Mouse (Mus musculus) limb, embryonic 14.5 days (tissue): Measurements from ENCODE around the gene Ptk7. TPM values are rescaled to one million over a fixed set of nuclear protein-coding genes. Genes with fewer than 3 reads are reported as not detected.

Experiments
- ATAC-seq: fragments of 200-750 bp; cut with Nextera tagmentation; 2 replicates; pipeline ENCODE4 v1.8.0; 2017; ENCODE audit warnings: low read depth, moderate number of reproducible peaks, moderate TSS enrichment; ENCODE audit not compliant: low FRiP score
- DNase-seq: peaks from one replicate; pipeline ENCODE4 v3.0.0-alpha.2; 2015; ENCODE audit warnings: low spot score
- H3K27ac ChIP-seq: fragments of 300-500 bp; sonication (generic); replicated peaks from 2 replicates; pipeline ENCODE4 v1.5.1; 2014; ENCODE audit warnings: low read depth, mild to moderate bottlenecking, low read length, moderate library complexity, mixed read lengths
- H3K27me3 ChIP-seq: fragments of 300-500 bp; sonication (generic); 2 replicates; pipeline ENCODE4 v1.6.1; 2014; ENCODE audit warnings: low read length, mixed read lengths; ENCODE audit not compliant: control insufficient read depth, insufficient read depth
- H3K36me3 ChIP-seq: fragments of 300-500 bp; sonication (generic); 2 replicates; pipeline ENCODE4 v1.6.1; 2014; ENCODE audit warnings: mild to moderate bottlenecking, low read length, moderate library complexity, mixed read lengths; ENCODE audit not compliant: control insufficient read depth, insufficient read depth
- H3K4me1 ChIP-seq: fragments of 300-500 bp; sonication (generic); 2 replicates; pipeline ENCODE4 v1.6.1; 2014; ENCODE audit warnings: antibody characterized with exemption, low read length, mixed read lengths; ENCODE audit not compliant: control insufficient read depth, insufficient read depth
- H3K4me2 ChIP-seq: fragments of 300-500 bp; sonication (generic); replicated peaks from 2 replicates; pipeline ENCODE4 v1.6.1; 2014; ENCODE audit warnings: low read depth, mild to moderate bottlenecking, low read length, moderate library complexity; ENCODE audit not compliant: severe bottlenecking
- H3K4me3 ChIP-seq: fragments of 300-500 bp; sonication (generic); replicated peaks from 2 replicates; pipeline ENCODE4 v1.5.1; 2014; ENCODE audit warnings: low read length
- H3K9ac ChIP-seq: fragments of 300-500 bp; sonication (generic); 2 replicates; pipeline ENCODE4 v1.6.1; 2014; ENCODE audit warnings: mild to moderate bottlenecking, low read depth, low read length, moderate library complexity; ENCODE audit not compliant: severe bottlenecking
- H3K9me3 ChIP-seq: fragments of 300-500 bp; sonication (generic); 2 replicates; pipeline ENCODE4 v1.6.1; 2016; ENCODE audit warnings: low read length; ENCODE audit not compliant: control insufficient read depth
- POLR2A ChIP-seq: fragments of 200-500 bp; IDR thresholded peaks from 2 replicates; pipeline ENCODE4 v1.8.0; 2012; ENCODE audit warnings: inconsistent platforms, mild to moderate bottlenecking, moderate library complexity, borderline replicate concordance; ENCODE audit not compliant: insufficient read depth, insufficient read length; ENCODE audit errors: extremely low read depth
- WGBS: fragments of 180-500 bp; shearing (Covaris S2); extraction: QIAGEN DNeasy Blood & Tissue Kit; methylation state at CpG from one replicate; pipeline ENCODE4 v1.1.7; 2014; 5-methylcytosine and 5-hydroxymethylcytosine counted together
- polyA plus RNA-seq, 2 experiments: library from polyadenylated mRNA; depleted of rRNA in 1 of 2; stranded (reverse) in 1 of 2; unstranded in 1 of 2; fragments of >200 nt; fragmentation: Nextera tagmentation in 1 of 2; extraction: Ambion mirVana in 1 of 2; gene quantifications; 2 replicates each; pipeline versions ENCODE4 v1.2.1 to v1.2.3; 2012 to 2014

Gene Ptk7
- polyA plus RNA-seq, 2 experiments: 73.8 to 89.4 TPM

- under 1% methylated on average over 11 of the region's 11 CpGs for WGBS
- DNase-seq: peak; percentile 56
- H3K27me3 ChIP-seq: no peaks in the 10 kb centered on the region
- peak overlapping the region; percentile 89 for H3K27ac ChIP-seq
- peak; percentile 7; the same call in 1 of the 2 replicates for ATAC-seq
- no peak for TF ChIP-seq POLR2A
- H3K9me3 ChIP-seq: no peaks in the 10 kb centered on the region
- peaks cover 8% of the 10 kb centered on the region for H3K36me3 ChIP-seq
- peak overlapping the region; percentile 90 for H3K4me2 ChIP-seq
- H3K4me3 ChIP-seq: peak overlapping the region; percentile 99
- H3K4me1 ChIP-seq: peaks cover 30% of the 10 kb centered on the region
- peak overlapping the region; percentile 57 for H3K9ac ChIP-seq
These were observed 72.7 kb downstream of the Ptk7 start for GRCm38 (mm10) chr17:46556584-46556945.

DNA sequence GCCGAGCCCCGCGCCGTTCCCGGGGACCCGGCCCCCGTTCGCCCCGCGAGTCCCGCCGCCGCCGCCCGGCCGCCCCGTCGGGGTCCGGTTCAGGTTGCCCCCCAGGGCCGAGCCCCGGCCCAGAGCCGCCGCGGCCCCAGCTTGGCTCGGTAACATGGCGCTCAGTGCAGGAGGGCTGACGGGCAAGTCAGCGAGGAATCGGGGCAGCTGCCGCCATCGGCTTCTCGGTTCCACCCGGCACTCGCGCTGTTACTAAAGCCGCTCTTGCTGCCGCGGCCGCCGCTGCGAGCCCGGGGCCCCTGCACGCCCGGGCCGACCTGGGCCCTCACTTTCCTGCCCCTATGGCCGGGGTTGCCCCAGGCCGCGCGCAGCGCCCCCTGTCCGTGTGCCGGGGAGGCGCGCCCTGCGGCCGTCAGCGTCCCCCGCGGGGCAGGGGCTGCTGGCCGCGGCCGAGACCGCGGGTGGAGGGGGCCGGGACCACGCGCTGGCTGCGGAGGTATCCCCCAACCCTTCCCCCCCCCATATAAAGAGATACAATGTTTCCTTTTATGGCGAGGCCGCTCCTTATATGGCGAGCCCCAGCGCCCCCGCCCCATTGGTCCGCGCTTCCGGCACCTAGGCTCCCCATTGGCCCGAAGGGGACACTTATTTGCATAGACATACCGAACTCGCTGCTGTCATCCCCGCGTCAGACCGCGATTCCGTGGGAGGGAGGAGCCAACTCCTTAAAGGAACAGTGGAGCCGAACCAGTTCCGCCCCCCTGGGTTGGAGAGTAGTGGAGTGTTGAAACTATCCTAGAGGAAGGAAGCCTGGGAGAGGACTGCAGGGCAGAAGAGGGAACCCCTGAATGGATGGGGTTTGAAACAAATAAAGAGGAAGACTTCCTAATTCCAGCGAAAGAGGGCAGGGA lies 73.4 kb downstream of the Ptk7 start, which contains the start of gene Srf:
Srf (minus strand) TSS at position 503 of the 911 bp plus-strand sequence.
- Histone ChIP-seq H3K4me1 (peaks cover 30% of the 10 kb centered on the region), H3K4me3 (peak within 1 kb of the TSS; percentile 99), H3K4me2 (peak within 1 kb of the TSS; percentile 90), H3K9ac (peak within 1 kb of the TSS; percentile 97), H3K9me3 (no peaks in the 10 kb centered on the region), H3K27ac (peak within 1 kb of the TSS; percentile 89), H3K36me3 (peaks cover 15% of the 10 kb centered on the region), H3K27me3 (no peaks in the 10 kb centered on the region)
- under 1% methylated on average over 44 of the region's 87 CpGs for WGBS
- 0 out of 2 replicates have a peak, but pooled peaks have one; percentile 11 for TF ChIP-seq POLR2A
- peak; percentile 98 for DNase-seq
- ATAC-seq: peak; percentile 94

GRCm38 (mm10) chr17:46554977-46555672 lies 74.2 kb downstream of the Ptk7 start:
- Histone ChIP-seq H3K4me2 (peak overlapping the region; percentile 90), H3K4me3 (peak overlapping the region; percentile 99), H3K4me1 (peaks cover 30% of the 10 kb centered on the region), H3K27ac (peak overlapping the region; percentile 77), H3K27me3 (no peaks in the 10 kb centered on the region), H3K9ac (peak overlapping the region; percentile 97), H3K36me3 (peaks cover 23% of the 10 kb centered on the region), H3K9me3 (no peaks in the 10 kb centered on the region)
- ATAC-seq (no peak), DNase-seq (no peak)
- under 1% methylated on average over 65 of the region's 75 CpGs for WGBS
- TF ChIP-seq POLR2A: no peak

DNA sequence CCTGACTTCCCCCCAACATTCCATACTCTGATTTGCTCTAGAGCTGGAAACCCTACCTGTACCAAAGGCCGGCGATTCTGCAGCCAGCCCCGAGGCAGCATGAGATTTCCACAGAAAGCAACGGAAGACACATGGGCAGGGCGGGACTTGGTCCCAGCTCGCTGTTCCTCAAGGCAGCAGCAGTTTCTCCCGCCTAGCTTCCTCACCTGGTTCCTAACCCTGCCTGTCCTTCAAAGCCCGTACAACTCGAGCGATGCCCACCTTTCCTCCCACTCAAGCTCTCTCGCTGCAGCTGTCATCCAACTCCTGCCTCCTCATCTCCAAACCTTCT lies 74.7 kb downstream of the Ptk7 start:
- Histone ChIP-seq H3K36me3 (peaks cover 28% of the 10 kb centered on the region), H3K4me2 (peak overlapping the region; percentile 90), H3K9ac (peak overlapping the region; percentile 97), H3K9me3 (no peaks in the 10 kb centered on the region), H3K4me1 (peaks cover 30% of the 10 kb centered on the region), H3K4me3 (peak overlapping the region; percentile 99), H3K27me3 (no peaks in the 10 kb centered on the region), H3K27ac (peak overlapping the region; percentile 77; the same call in 1 of the 2 replicates)
- no peak for TF ChIP-seq POLR2A
- DNase-seq: no peak
- under 1% methylated on average over 11 of the region's 11 CpGs for WGBS
- ATAC-seq: no peak

- no peaks in the 10 kb centered on the region for H3K27me3 ChIP-seq
- no peak overlapping the region for H3K9ac ChIP-seq
- DNase-seq (no peak), ATAC-seq (no peak)
- no peak overlapping the region for H3K27ac ChIP-seq
- peaks cover 33% of the 10 kb centered on the region for H3K36me3 ChIP-seq
- TF ChIP-seq POLR2A: no peak
- peaks cover 30% of the 10 kb centered on the region for H3K4me1 ChIP-seq
- no peaks in the 10 kb centered on the region for H3K9me3 ChIP-seq
- H3K4me3 ChIP-seq: peak overlapping the region; percentile 99
- 79% methylated on average over 3 of the region's 3 CpGs for WGBS
- H3K4me2 ChIP-seq: peak overlapping the region; percentile 90
These were observed 75.4 kb downstream of the Ptk7 start for GRCm38 (mm10) chr17:46553926-46554325.
